Mouse (Mus musculus): ENCODE measurements at regions not wholly inside any gene's neighbourhood (a gene's known extent, or its start where the extent isn't known, plus 50 kb on each side); places are given as distances from the start of the nearest gene placed in this dataset.

DNA sequence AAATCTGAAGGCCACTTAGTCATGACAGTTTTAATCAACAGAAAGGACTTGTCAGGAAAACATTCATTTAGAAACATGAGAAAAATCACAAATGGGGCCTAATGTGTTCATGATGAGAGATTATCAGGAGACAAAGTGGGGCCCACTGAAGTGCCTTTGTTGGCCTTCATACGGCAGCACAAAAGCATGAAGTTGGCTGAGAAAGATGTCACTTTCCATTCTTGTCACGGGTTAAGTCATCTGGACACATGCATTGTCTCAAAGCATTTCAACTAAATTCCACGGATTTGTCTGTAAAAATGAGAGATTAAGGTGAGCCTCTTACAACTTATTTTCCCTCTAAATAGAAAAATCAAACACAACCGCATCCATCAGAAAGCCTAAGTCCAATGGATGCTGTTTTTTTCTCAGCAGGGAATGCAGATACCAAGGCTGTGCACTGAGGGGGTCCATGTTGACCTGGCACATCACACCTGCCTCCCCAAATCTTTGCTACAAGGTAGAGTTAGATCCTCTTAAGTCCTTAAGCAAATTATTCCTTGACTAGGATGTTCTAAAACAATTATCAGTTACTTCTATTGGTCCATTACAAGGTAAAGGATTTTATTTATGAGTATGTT, 1679.2 kb downstream of the 4930444P10Rik start:
- no peaks in the 10 kb centered on the region for H3K4me1 ChIP-seq (ENCODE audit: control insufficient read depth in 2 of 2, insufficient read depth in 2 of 2, low read length in 2 of 2)
- no peak overlapping the region for H3K4me3 ChIP-seq (ENCODE audit: control insufficient read depth in 1 of 2, insufficient read depth in 1 of 2, low read depth in 1 of 2, low read length in 2 of 2)
- WGBS, result 63% methylated on average over 4 of the region's 4 CpGs
- no peaks in the 10 kb centered on the region for H3K9me3 ChIP-seq (ENCODE audit: control insufficient read depth, low read length)
- H3K4me2 ChIP-seq (ENCODE audit: low read length), result no peak overlapping the region
- no peaks in the 10 kb centered on the region for H3K27me3 ChIP-seq (ENCODE audit: control insufficient read depth, insufficient read depth, low read length)
- no peak for ATAC-seq (ENCODE audit: insufficient number of reproducible peaks, insufficient read depth, low FRiP score, low read depth)
- H3K9ac ChIP-seq (ENCODE audit: low read length), result no peak overlapping the region
- H3K36me3 ChIP-seq (ENCODE audit: control insufficient read depth, insufficient read depth, low read length), result no peaks in the 10 kb centered on the region
- H3K27ac ChIP-seq (replicated peaks in 1 of 2; ENCODE audit: control insufficient read depth in 1 of 2, insufficient read depth in 1 of 2, low read depth in 2 of 2, low read length in 2 of 2), result no peak overlapping the region

- 82% methylated on average over 3 of the region's 3 CpGs for WGBS
- Histone ChIP-seq H3K36me3 (ENCODE audit: control insufficient read depth, insufficient read depth, low read length) (no peaks in the 10 kb centered on the region), H3K4me2 (ENCODE audit: low read length) (no peak overlapping the region), H3K9me3 (ENCODE audit: control insufficient read depth, low read length) (no peaks in the 10 kb centered on the region), H3K4me3 (ENCODE audit: control insufficient read depth in 1 of 2, insufficient read depth in 1 of 2, low read depth in 1 of 2, low read length in 2 of 2) (no peak overlapping the region), H3K27me3 (ENCODE audit: control insufficient read depth, insufficient read depth, low read length) (no peaks in the 10 kb centered on the region), H3K27ac (replicated peaks in 1 of 2; ENCODE audit: control insufficient read depth in 1 of 2, insufficient read depth in 1 of 2, low read depth in 2 of 2, low read length in 2 of 2) (no peak overlapping the region), H3K4me1 (ENCODE audit: control insufficient read depth in 2 of 2, insufficient read depth in 2 of 2, low read length in 2 of 2) (no peaks in the 10 kb centered on the region), H3K9ac (ENCODE audit: low read length) (no peak overlapping the region)
- no peak for ATAC-seq (ENCODE audit: insufficient number of reproducible peaks, insufficient read depth, low FRiP score, low read depth)
These were observed 1722.9 kb downstream of the 4930444P10Rik start for GRCm38 (mm10) chr1:14369957-14370833.

GRCm38 (mm10) chr1:14359998-14360640, 1733.0 kb downstream of the 4930444P10Rik start:
- no peak overlapping the region for H3K9ac ChIP-seq (ENCODE audit: low read length)
- H3K27me3 ChIP-seq (ENCODE audit: control insufficient read depth, insufficient read depth, low read length), result no peaks in the 10 kb centered on the region
- H3K27ac ChIP-seq (replicated peaks in 1 of 2; ENCODE audit: control insufficient read depth in 1 of 2, insufficient read depth in 1 of 2, low read depth in 2 of 2, low read length in 2 of 2), result no peak overlapping the region
- WGBS, result 66% methylated on average over 2 of the region's 2 CpGs
- H3K36me3 ChIP-seq (ENCODE audit: control insufficient read depth, insufficient read depth, low read length), result no peaks in the 10 kb centered on the region
- H3K4me2 ChIP-seq (ENCODE audit: low read length), result no peak overlapping the region
- H3K4me3 ChIP-seq (ENCODE audit: control insufficient read depth in 1 of 2, insufficient read depth in 1 of 2, low read depth in 1 of 2, low read length in 2 of 2), result no peak overlapping the region
- H3K4me1 ChIP-seq (ENCODE audit: control insufficient read depth in 2 of 2, insufficient read depth in 2 of 2, low read length in 2 of 2), result no peaks in the 10 kb centered on the region
- ATAC-seq (ENCODE audit: insufficient number of reproducible peaks, insufficient read depth, low FRiP score, low read depth), result no peak
- H3K9me3 ChIP-seq (ENCODE audit: control insufficient read depth, low read length), result no peaks in the 10 kb centered on the region

Measured in heart, embryonic 14.5 days (tissue).